Mouse (Mus musculus) hindbrain, embryonic 15.5 days (tissue): ENCODE results near the gene Celf3. TPM values are rescaled to one million over a fixed set of nuclear protein-coding genes. Genes with fewer than 3 reads are reported as not detected.

Source experiments
- ATAC-seq: fragments of 200-750 bp; cut with Nextera tagmentation; 2 replicates; pipeline ENCODE4 v1.8.0; 2017; ENCODE audit warnings: low read depth, moderate number of reproducible peaks, moderate TSS enrichment; ENCODE audit not compliant: low FRiP score
- H3K27ac ChIP-seq: fragments of 300-500 bp; sonication (generic); replicated peaks from 2 replicates; pipeline ENCODE4 v1.5.1; 2015; ENCODE audit warnings: mild to moderate bottlenecking, inconsistent platforms
- H3K27me3 ChIP-seq: fragments of 300-500 bp; sonication (generic); 2 replicates; pipeline ENCODE4 v1.6.1; 2015; ENCODE audit warnings: control low read depth, inconsistent platforms
- H3K36me3 ChIP-seq: fragments of 300-500 bp; sonication (generic); 2 replicates; pipeline ENCODE4 v1.6.1; 2015; ENCODE audit warnings: control low read depth, inconsistent platforms
- H3K4me1 ChIP-seq: fragments of 300-500 bp; sonication (generic); replicated peaks from 2 replicates; pipeline ENCODE4 v1.6.1; 2015; ENCODE audit warnings: control low read depth, inconsistent platforms
- H3K4me2 ChIP-seq: fragments of 300-500 bp; sonication (generic); 2 replicates; pipeline ENCODE4 v1.6.1; 2015; ENCODE audit warnings: moderate library complexity, mild to moderate bottlenecking, inconsistent platforms
- H3K4me3 ChIP-seq: fragments of 300-500 bp; sonication (generic); 2 replicates; pipeline ENCODE4 v1.5.1; 2015; ENCODE audit warnings: mild to moderate bottlenecking, inconsistent platforms
- H3K9ac ChIP-seq: fragments of 300-500 bp; sonication (generic); 2 replicates; pipeline ENCODE4 v1.6.1; 2015; ENCODE audit warnings: inconsistent platforms
- H3K9me3 ChIP-seq: fragments of 300-500 bp; sonication (generic); 2 replicates; pipeline ENCODE4 v1.6.1; 2016; ENCODE audit warnings: control low read depth, inconsistent platforms
- WGBS: fragments of 180-500 bp; shearing (Covaris S2); methylation state at CpG from one replicate; pipeline ENCODE4 v1.1.7; 2015; 5-methylcytosine and 5-hydroxymethylcytosine counted together
- polyA plus RNA-seq: library from polyadenylated mRNA; unstranded; fragments of >200 nt; fragmentation: Nextera tagmentation; extraction: Ambion mirVana; gene quantifications from 2 replicates; pipeline ENCODE4 v1.2.1, GENCODE M21; 2015

The Celf3 gene
- polyA plus RNA-seq, 1 experiment from 2014 or later, result 219 TPM

- 77% methylated on average over 17 of the region's 17 CpGs for WGBS
- Histone ChIP-seq H3K4me2 (0 out of 2 replicates have a peak overlapping the region, but pooled peaks have one; percentile 51), H3K9me3 (no peaks in the 10 kb centered on the region), H3K27me3 (no peaks in the 10 kb centered on the region), H3K27ac (peak overlapping the region; percentile 85), H3K36me3 (peaks cover 31% of the 10 kb centered on the region), H3K9ac (no peak overlapping the region), H3K4me3 (no peak overlapping the region), H3K4me1 (peaks cover 80% of the 10 kb centered on the region)
- no peak for ATAC-seq
Measured at GRCm38 (mm10) chr3:94482764-94483385, 4.8 kb downstream of the Celf3 start.

GRCm38 (mm10) chr3:94483790-94484439 lies 5.8 kb downstream of the Celf3 start:
- H3K9me3 ChIP-seq, result no peaks in the 10 kb centered on the region
- WGBS, result 6% methylated on average over 20 of the region's 20 CpGs
- H3K27me3 ChIP-seq, result no peaks in the 10 kb centered on the region
- peak; percentile 88 for ATAC-seq
- H3K9ac ChIP-seq, result peak overlapping the region; percentile 21; the same call in 1 of the 2 replicates
- peak overlapping the region; percentile 51 for H3K4me2 ChIP-seq
- peaks cover 39% of the 10 kb centered on the region for H3K36me3 ChIP-seq
- H3K4me1 ChIP-seq, result peaks cover 78% of the 10 kb centered on the region
- peak overlapping the region; percentile 85 for H3K27ac ChIP-seq
- H3K4me3 ChIP-seq, result peak overlapping the region; percentile 18

DNA sequence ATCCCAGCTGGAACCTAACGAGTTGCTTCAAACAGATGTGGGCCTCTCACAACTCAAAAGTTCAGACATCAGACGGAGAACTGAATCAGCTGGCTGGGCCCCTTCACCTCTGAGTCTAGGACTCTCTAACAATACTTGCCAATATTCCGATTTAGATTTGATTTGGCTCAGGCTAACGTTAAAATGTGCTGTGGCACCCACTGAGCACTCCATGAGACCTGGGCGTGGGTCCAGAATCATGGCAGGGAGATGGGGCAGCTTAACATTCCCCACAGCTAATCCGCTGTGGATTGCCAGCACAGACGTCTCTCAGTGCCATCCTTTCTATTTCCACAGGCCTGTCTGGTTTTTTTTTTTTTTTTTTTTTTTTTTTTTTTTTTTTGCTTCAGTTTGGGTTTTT lies 7.8 kb downstream of the Celf3 start:
- Histone ChIP-seq H3K9me3 (no peaks in the 10 kb centered on the region), H3K9ac (no peak overlapping the region), H3K36me3 (peaks cover 50% of the 10 kb centered on the region), H3K27ac (peak overlapping the region; percentile 85; the same call in 1 of the 2 replicates), H3K4me1 (peaks cover 69% of the 10 kb centered on the region), H3K4me2 (no peak overlapping the region), H3K4me3 (no peak overlapping the region), H3K27me3 (no peaks in the 10 kb centered on the region)
- whole genome bisulfite sequencing, result 52% methylated on average over 7 of the region's 7 CpGs
- ATAC-seq, result no peak

DNA sequence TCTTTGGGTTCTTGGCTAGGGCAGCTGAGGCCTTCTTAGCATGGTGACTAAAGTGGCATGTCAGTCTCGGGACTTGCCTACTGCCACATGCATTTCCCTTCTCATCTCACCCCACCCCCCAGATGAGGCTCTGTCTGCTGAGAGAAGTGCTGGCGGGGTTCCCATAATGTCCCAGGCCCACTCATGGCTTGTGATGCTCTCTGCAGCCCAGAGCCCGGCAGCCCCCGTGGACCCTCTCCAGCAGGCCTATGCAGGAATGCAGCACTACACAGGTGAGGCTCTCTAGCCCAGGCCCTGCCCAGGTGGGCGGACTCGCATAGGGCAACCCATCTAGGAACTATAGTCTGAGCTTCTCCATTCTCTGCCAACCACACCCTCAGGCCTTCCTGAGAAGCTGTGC lies 9.5 kb downstream of the Celf3 start:
- Histone ChIP-seq H3K4me3 (no peak overlapping the region), H3K36me3 (peaks cover 41% of the 10 kb centered on the region), H3K27ac (peak overlapping the region; percentile 34; the same call in 1 of the 2 replicates), H3K9ac (no peak overlapping the region), H3K4me1 (peaks cover 59% of the 10 kb centered on the region), H3K4me2 (no peak overlapping the region), H3K27me3 (no peaks in the 10 kb centered on the region), H3K9me3 (no peaks in the 10 kb centered on the region)
- ATAC-seq, result no peak
- WGBS, result 64% methylated on average over 6 of the region's 6 CpGs

DNA sequence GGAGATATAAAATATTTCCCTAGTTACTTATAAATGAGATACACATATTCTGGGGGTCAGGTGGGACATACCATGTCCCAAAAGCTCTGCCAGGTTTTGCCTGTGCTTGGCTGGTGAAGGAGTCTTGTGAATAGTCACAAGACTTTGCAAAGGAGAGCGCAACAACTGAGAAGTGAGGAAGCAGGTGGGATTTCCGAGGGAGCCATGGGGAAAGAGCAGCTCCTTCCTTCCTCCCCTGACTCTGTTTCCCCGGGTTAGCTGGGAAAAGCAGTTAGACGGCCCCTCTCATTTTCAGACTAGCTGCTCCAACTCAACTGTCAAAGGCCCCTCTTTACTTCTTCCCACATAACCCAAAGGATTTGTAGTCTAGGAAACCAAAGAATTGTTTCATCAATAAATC lies 19.1 kb downstream of the Celf3 start:
- no peak for ATAC-seq
- Histone ChIP-seq H3K27ac (no peak overlapping the region), H3K4me1 (no peaks in the 10 kb centered on the region), H3K4me3 (no peak overlapping the region), H3K27me3 (no peaks in the 10 kb centered on the region), H3K9me3 (no peaks in the 10 kb centered on the region), H3K9ac (no peak overlapping the region), H3K4me2 (no peak overlapping the region), H3K36me3 (peaks cover 21% of the 10 kb centered on the region)
- 92% methylated on average over 4 of the region's 4 CpGs for WGBS

- H3K27ac ChIP-seq, result no peak overlapping the region
- no peaks in the 10 kb centered on the region for H3K27me3 ChIP-seq
- H3K4me1 ChIP-seq, result no peaks in the 10 kb centered on the region
- no peak overlapping the region for H3K9ac ChIP-seq
- ATAC-seq, result peak; percentile 32; the same call in 1 of the 2 replicates
- H3K4me3 ChIP-seq, result no peak overlapping the region
- WGBS, result 72% methylated on average over 3 of the region's 3 CpGs
- no peak overlapping the region for H3K4me2 ChIP-seq
- no peaks in the 10 kb centered on the region for H3K9me3 ChIP-seq
- H3K36me3 ChIP-seq, result peaks cover 37% of the 10 kb centered on the region
Measured at GRCm38 (mm10) chr3:94502243-94502642, 24.1 kb downstream of the Celf3 start.

DNA sequence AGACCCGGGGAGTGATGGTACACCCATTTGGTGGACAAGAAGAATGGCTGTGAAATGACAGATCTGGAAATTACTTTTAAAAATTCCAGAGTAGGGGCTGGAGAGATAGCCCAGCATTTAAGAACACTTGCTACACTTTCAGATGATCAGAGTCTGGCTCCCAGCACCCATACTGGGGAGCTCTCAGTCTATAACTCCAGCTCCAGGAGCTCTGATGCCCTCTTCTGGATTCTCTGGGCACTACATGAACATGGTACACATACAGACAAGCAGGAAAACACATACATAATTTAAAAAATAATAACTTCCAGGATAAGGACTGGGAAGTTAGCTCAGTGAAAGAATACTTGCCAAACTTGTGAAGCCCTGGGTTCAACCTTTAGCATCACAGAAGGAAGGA lies 28.6 kb downstream of the Celf3 start:
- ATAC-seq, result no peak
- WGBS, result 100% methylated on average over 1 of the region's 1 CpGs
- H3K27ac ChIP-seq, result no peak overlapping the region
- no peaks in the 10 kb centered on the region for H3K27me3 ChIP-seq
- no peaks in the 10 kb centered on the region for H3K4me1 ChIP-seq
- H3K9me3 ChIP-seq, result no peaks in the 10 kb centered on the region
- peaks cover 49% of the 10 kb centered on the region for H3K36me3 ChIP-seq
- H3K4me2 ChIP-seq, result no peak overlapping the region
- no peak overlapping the region for H3K4me3 ChIP-seq
- no peak overlapping the region for H3K9ac ChIP-seq

GRCm38 (mm10) chr3:94526731-94527130 lies 48.6 kb downstream of the Celf3 start:
- no peak for ATAC-seq
- Histone ChIP-seq H3K4me1 (no peaks in the 10 kb centered on the region), H3K36me3 (peaks cover 26% of the 10 kb centered on the region), H3K4me3 (no peak overlapping the region), H3K4me2 (no peak overlapping the region), H3K27me3 (no peaks in the 10 kb centered on the region), H3K9ac (no peak overlapping the region), H3K9me3 (no peaks in the 10 kb centered on the region), H3K27ac (no peak overlapping the region)
- WGBS, result 82% methylated on average over 2 of the region's 2 CpGs

DNA sequence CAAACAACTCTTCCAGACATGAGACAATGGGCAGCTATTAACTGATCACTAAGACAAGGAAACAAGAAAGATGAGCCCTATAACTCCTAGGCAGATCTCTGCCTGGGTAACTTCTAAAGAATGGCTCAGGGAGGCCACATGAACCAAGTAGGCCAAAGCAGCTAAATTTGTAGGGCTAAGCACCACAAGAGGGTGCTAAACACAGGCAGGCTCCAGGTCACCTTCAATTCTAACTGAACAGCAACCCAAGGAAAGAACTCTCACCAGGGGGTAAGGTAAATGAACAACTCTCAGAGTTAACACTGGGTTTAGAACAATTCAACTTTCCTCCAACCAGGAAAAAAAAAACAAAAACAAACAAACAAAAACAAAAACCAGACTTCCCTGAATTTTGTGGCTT lies 55.9 kb downstream of the Celf3 start:
- H3K27ac ChIP-seq, result no peak overlapping the region
- no peaks in the 10 kb centered on the region for H3K9me3 ChIP-seq
- no peak for ATAC-seq
- H3K36me3 ChIP-seq, result peaks cover 6% of the 10 kb centered on the region; the same call in 1 of the 2 replicates
- no peaks in the 10 kb centered on the region for H3K4me1 ChIP-seq
- no peaks in the 10 kb centered on the region for H3K27me3 ChIP-seq
- H3K4me2 ChIP-seq, result no peak overlapping the region
- H3K4me3 ChIP-seq, result no peak overlapping the region
- H3K9ac ChIP-seq, result no peak overlapping the region

DNA sequence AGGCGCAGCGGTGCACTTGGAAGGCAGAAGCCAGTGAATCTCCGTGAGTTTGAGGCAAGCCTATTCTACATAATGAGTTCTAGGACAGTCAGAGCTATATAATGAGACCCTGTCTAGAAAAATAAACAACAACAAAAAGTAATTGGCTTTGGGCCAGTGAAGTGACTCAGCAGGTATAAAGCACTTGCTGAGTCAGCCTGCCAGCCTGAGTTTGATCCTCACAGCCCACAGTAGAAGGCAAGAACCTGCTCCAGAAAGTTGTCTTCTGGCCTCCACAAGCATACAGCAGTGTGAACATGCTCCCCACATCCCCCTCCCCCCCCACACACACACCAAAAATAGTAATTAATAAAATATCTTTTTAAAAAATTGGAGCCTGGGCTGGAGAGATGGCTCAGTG lies 59.1 kb downstream of the Celf3 start:
- Histone ChIP-seq H3K9ac (no peak overlapping the region), H3K4me3 (no peak overlapping the region), H3K27ac (no peak overlapping the region), H3K9me3 (no peaks in the 10 kb centered on the region), H3K4me1 (no peaks in the 10 kb centered on the region), H3K4me2 (no peak overlapping the region), H3K27me3 (no peaks in the 10 kb centered on the region), H3K36me3 (no peaks in the 10 kb centered on the region)
- ATAC-seq, result no peak
- 91% methylated on average over 3 of the region's 3 CpGs for WGBS
